Mouse (Mus musculus) c-Kit-positive CD71-positive TER-119-negative erythroid progenitor cells, embryonic 14.5 days (primary cell): ENCODE measurements around the gene Aloxe3.

Experiments used
- DNase-seq: peaks from one replicate; pipeline ENCODE4 v3.0.0-alpha.2; 2013; ENCODE audit warnings: low read depth

The Aloxe3 gene

GRCm38 (mm10) chr11:69109032-69109900 is 16.4 kb upstream of the Aloxe3 start:
- no peak for DNase-seq

- peak; percentile 85 for DNase-seq
Measured at GRCm38 (mm10) chr11:69110319-69111046, 15.2 kb upstream of the Aloxe3 start.

GRCm38 (mm10) chr11:69111051-69111810 is 14.5 kb upstream of the Aloxe3 start:
- no peak for DNase-seq

- DNase-seq: no peak
Measured at GRCm38 (mm10) chr11:69111865-69112264, 13.8 kb upstream of the Aloxe3 start.

- no peak for DNase-seq
Measured at GRCm38 (mm10) chr11:69114018-69114417, 11.7 kb upstream of the Aloxe3 start.

- no peak for DNase-seq
Measured at GRCm38 (mm10) chr11:69114621-69115020, 11.1 kb upstream of the Aloxe3 start.

GRCm38 (mm10) chr11:69116843-69117242 is 8.9 kb upstream of the Aloxe3 start:
- DNase-seq: no peak

GRCm38 (mm10) chr11:69117737-69118695 is 7.7 kb upstream of the Aloxe3 start:
- DNase-seq: no peak

GRCm38 (mm10) chr11:69118765-69119164 is 6.9 kb upstream of the Aloxe3 start:
- DNase-seq: peak; percentile 76

GRCm38 (mm10) chr11:69119446-69120155 is 6.1 kb upstream of the Aloxe3 start:
- DNase-seq: no peak

- DNase-seq: no peak
Measured at GRCm38 (mm10) chr11:69120221-69121000, 5.3 kb upstream of the Aloxe3 start, which contains the start of gene Hes7. Hes7 (plus strand) TSS chr11:69120404.

GRCm38 (mm10) chr11:69121001-69121740 is 4.5 kb upstream of the Aloxe3 start:
- no peak for DNase-seq

- no peak for DNase-seq
Measured at GRCm38 (mm10) chr11:69121741-69122335, 3.9 kb upstream of the Aloxe3 start.

- DNase-seq: peak; percentile 66
Measured at GRCm38 (mm10) chr11:69122336-69122951, 3.3 kb upstream of the Aloxe3 start, which contains the start of gene 9130213A22Rik. 9130213A22Rik (minus strand) TSS chr11:69122589.

GRCm38 (mm10) chr11:69123056-69123692 is 2.5 kb upstream of the Aloxe3 start:
- peak; percentile 91 for DNase-seq

GRCm38 (mm10) chr11:69123693-69124497 is 1.8 kb upstream of the Aloxe3 start:
- peak; percentile 91 for DNase-seq

GRCm38 (mm10) chr11:69124498-69124847 is 1.2 kb upstream of the Aloxe3 start:
- peak; percentile 78 for DNase-seq
